Mouse (Mus musculus) heart, embryonic 12.5 days (tissue): ENCODE data around the gene Nat8. TPM values are rescaled to one million over a fixed set of nuclear protein-coding genes. Genes with fewer than 3 reads are reported as not detected.
"Not testable (repeated sequence)": the region's sequence is repeated elsewhere in the genome, so short reads cannot be mapped to it uniquely, and the experiment has no call there.

Experiments used
- ATAC-seq: fragments of 200-750 bp; cut with Nextera tagmentation; 2 replicates; pipeline ENCODE4 v1.8.0; 2017; ENCODE audit warnings: moderate TSS enrichment, moderate library complexity; ENCODE audit not compliant: insufficient number of reproducible peaks, low FRiP score
- H3K27ac ChIP-seq: fragments of 300-500 bp; sonication (generic); 2 replicates; pipeline ENCODE4 v1.5.1; 2016; ENCODE audit warnings: mild to moderate bottlenecking, moderate library complexity; ENCODE audit not compliant: poor library complexity, severe bottlenecking
- H3K27me3 ChIP-seq: fragments of 300-500 bp; sonication (generic); replicated peaks from 2 replicates; pipeline ENCODE4 v1.6.1; 2016; ENCODE audit warnings: mild to moderate bottlenecking, moderate library complexity
- H3K36me3 ChIP-seq: fragments of 300-500 bp; sonication (generic); 2 replicates; pipeline ENCODE4 v1.6.1; 2016; ENCODE audit warnings: mild to moderate bottlenecking, moderate library complexity
- H3K4me1 ChIP-seq: fragments of 300-500 bp; sonication (generic); replicated peaks from 2 replicates; pipeline ENCODE4 v1.6.1; 2016; ENCODE audit warnings: mild to moderate bottlenecking
- H3K4me2 ChIP-seq: fragments of 300-500 bp; sonication (generic); 2 replicates; pipeline ENCODE4 v1.6.1; 2016; ENCODE audit warnings: mild to moderate bottlenecking, moderate library complexity
- H3K4me3 ChIP-seq: fragments of 300-500 bp; sonication (generic); 2 replicates; pipeline ENCODE4 v1.5.1; 2016; ENCODE audit warnings: mild to moderate bottlenecking
- H3K9ac ChIP-seq: fragments of 300-500 bp; sonication (generic); 2 replicates; pipeline ENCODE4 v1.6.1; 2016; ENCODE audit warnings: mild to moderate bottlenecking, moderate library complexity
- H3K9me3 ChIP-seq: fragments of 300-500 bp; sonication (generic); replicated peaks from 2 replicates; pipeline ENCODE4 v1.6.1; 2016; ENCODE audit warnings: mild to moderate bottlenecking, moderate library complexity
- WGBS: fragments of 180-500 bp; shearing (Covaris S2); methylation state at CpG from one replicate; pipeline ENCODE4 v1.1.7; 2016; 5-methylcytosine and 5-hydroxymethylcytosine counted together
- polyA plus RNA-seq: library from polyadenylated mRNA; unstranded; fragments of >200 nt; fragmentation: Nextera tagmentation; extraction: Ambion mirVana; gene quantifications from 2 replicates; pipeline ENCODE4 v1.2.1, GENCODE M21; 2016

Gene Nat8
- polyA plus RNA-seq, 1 experiment from 2014 or later: not detected

DNA sequence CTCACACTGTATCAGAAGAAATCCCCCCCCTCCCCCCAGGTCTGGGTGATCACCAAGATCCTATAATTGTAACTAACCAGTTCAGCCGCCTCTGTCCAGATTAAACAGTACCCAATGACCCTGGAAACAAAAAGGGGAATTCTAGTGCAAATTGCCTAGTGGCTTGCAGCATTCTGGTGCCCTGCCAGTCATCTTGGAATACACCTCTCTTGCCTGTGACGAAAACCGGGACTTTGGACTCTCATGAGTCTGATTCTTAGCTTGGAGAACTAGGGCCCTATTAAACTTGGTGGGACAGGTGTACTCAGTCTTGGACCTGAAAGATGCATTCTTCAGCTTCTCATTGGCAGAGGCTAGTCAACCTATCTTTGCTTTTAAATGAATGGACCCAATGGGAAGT, 21.6 kb upstream of the Nat8 start:
- Histone ChIP-seq H3K9ac (no peak overlapping the region), H3K4me3 (no peak overlapping the region), H3K27ac (no peak overlapping the region), H3K9me3 (no peaks in the 10 kb centered on the region), H3K4me1 (no peaks in the 10 kb centered on the region), H3K27me3 (no peaks in the 10 kb centered on the region), H3K4me2 (no peak overlapping the region), H3K36me3 (no peaks in the 10 kb centered on the region)
- ATAC-seq: no peak
- WGBS: 78% methylated on average over 3 of the region's 3 CpGs

DNA sequence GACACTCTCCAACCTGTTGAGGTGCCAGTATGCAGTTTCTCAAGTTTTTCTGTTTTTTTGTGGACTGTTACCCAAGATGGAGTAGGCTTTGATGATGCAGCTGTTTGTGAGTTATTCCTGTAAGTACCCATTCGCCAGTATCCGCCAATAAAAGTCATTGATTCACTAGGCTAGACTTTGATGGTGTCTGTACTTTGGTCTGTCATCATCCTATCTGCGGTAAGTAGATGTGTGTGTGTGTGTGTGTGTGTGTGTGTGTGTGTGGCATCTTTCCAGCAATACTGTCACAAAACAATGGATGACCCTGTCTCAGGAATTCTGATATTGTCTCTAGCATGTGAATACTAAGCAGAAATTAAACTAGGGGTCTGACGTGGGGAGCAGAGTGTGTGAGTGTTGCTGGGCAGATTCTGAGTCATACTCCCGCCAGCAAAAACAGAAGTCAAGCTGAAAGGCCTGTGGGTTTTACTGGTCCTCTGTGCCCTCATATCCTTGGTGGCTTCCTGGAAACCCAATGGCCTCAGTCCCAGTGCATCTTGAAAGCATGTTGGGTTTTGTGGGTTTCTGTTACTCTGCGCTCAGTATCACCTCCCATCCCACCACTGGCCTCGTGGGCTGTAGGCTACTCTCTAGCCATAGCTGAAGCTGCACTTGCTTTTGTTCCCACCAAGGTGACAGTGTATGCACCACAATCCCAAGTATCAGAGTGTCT, 19.3 kb upstream of the Nat8 start:
- Histone ChIP-seq H3K9me3 (no peaks in the 10 kb centered on the region), H3K27ac (no peak overlapping the region), H3K4me2 (no peak overlapping the region), H3K27me3 (no peaks in the 10 kb centered on the region), H3K36me3 (no peaks in the 10 kb centered on the region), H3K4me3 (no peak overlapping the region), H3K4me1 (no peaks in the 10 kb centered on the region), H3K9ac (no peak overlapping the region)
- no peak for ATAC-seq
- WGBS: 77% methylated on average over 7 of the region's 7 CpGs

DNA sequence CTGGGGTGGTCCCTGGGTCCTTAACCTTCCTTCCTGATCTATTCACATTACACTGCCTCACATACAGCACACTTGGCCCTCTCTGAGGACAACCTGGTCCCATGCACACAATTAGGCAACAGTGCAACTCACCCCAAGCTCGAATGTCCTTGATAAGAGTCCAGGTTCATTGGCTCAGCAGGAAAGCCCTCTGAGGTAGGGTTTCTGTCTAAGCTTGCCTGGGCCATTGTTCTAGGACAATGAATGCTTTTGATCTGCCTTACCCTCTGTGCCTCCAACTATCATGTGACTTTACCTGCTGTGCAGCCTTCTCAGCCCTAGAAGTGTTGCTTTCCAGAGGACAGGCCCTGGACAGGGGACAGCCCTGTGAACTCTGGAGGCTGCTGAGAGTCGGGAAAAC, 17.4 kb upstream of the Nat8 start:
- H3K4me1 ChIP-seq: no peaks in the 10 kb centered on the region
- H3K36me3 ChIP-seq: no peaks in the 10 kb centered on the region
- H3K9ac ChIP-seq: no peak overlapping the region
- no peaks in the 10 kb centered on the region; the same call in 1 of the 2 replicates for H3K9me3 ChIP-seq
- no peak overlapping the region for H3K4me3 ChIP-seq
- no peaks in the 10 kb centered on the region for H3K27me3 ChIP-seq
- WGBS: 32% methylated on average over 2 of the region's 2 CpGs
- H3K4me2 ChIP-seq: no peak overlapping the region
- H3K27ac ChIP-seq: no peak overlapping the region
- no peak for ATAC-seq

DNA sequence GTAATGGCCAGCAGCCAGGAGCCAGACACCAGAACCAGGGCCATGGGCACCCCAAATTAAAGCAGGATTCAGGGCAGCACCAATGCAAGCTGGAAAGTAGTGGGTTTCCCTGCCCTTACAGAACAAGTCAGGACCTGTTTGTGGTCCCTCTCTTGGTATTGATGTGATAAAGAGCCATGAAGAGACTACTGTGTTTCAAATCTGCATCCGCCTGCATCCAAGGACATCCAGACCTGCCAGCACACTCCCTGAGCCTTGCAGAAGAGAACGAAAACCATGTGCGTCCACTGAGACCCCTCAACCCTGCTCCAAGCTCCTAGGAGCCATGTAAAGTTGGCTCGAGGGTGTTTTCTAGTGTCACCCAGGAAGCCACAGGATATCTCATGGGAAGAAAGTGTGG, 16.3 kb upstream of the Nat8 start:
- ATAC-seq: no peak
- Histone ChIP-seq H3K4me2 (no peak overlapping the region), H3K4me3 (no peak overlapping the region), H3K9ac (no peak overlapping the region), H3K9me3 (no peaks in the 10 kb centered on the region; the same call in 1 of the 2 replicates), H3K27me3 (no peaks in the 10 kb centered on the region), H3K27ac (no peak overlapping the region), H3K4me1 (no peaks in the 10 kb centered on the region), H3K36me3 (no peaks in the 10 kb centered on the region)
- 79% methylated on average over 4 of the region's 4 CpGs for WGBS

DNA sequence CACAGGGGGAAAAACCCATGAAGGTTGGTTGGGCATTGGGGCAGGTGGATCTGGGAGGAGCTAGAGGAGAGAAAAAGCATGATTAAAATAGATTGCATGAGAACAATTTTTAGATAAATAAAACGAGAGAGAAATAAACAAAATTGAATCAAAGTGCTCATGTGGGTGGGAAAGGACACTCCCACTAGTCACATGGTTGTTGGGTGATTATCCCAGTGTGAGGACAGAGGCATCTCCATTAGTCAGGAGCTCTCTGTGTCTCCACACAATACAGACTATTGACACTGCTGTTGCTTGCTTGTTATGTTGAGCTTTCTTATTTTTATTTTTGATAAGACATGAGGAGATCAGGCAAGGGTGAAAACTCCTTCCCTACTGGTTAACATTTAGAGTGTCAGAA, 15.0 kb upstream of the Nat8 start:
- WGBS: 35% methylated on average over 1 of the region's 1 CpGs
- H3K4me1 ChIP-seq: no peaks in the 10 kb centered on the region
- no peak for ATAC-seq
- H3K9ac ChIP-seq: no peak overlapping the region
- no peak overlapping the region for H3K4me2 ChIP-seq
- no peaks in the 10 kb centered on the region for H3K27me3 ChIP-seq
- H3K36me3 ChIP-seq: no peaks in the 10 kb centered on the region
- H3K27ac ChIP-seq: no peak overlapping the region
- H3K4me3 ChIP-seq: no peak overlapping the region
- no peaks in the 10 kb centered on the region; the same call in 1 of the 2 replicates for H3K9me3 ChIP-seq

DNA sequence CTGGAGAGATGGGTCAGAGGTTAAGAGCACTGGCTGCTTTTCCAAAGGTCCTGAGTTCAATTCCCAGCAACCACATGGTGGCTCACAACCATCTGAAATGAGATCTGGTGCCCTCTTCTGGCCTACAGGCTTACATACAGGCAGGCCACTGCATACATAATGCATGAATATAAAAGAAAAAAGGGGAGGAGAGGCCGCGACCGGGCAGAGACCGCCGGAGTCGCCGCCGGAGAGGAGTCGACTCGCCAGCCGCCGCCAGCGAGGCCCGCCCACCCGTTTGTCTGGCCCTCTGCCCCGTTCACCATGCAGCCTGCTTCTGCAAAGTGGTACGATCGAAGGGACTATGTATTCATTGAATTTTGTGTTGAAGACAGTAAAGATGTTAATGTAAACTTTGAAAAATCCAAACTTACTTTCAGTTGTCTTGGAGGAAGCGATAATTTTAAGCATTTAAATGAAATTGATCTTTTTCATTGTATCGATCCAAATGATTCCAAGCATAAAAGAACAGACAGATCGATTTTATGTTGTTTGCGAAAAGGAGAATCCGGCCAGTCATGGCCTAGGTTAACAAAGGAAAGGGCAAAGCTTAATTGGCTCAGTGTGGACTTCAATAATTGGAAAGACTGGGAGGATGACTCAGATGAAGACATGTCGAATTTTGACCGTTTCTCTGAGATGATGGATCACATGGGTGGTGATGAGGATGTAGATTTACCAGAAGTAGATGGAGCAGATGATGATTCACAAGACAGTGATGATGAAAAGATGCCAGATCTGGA, 12.0 kb upstream of the Nat8 start:
- not testable (repeated sequence) for ATAC-seq

DNA sequence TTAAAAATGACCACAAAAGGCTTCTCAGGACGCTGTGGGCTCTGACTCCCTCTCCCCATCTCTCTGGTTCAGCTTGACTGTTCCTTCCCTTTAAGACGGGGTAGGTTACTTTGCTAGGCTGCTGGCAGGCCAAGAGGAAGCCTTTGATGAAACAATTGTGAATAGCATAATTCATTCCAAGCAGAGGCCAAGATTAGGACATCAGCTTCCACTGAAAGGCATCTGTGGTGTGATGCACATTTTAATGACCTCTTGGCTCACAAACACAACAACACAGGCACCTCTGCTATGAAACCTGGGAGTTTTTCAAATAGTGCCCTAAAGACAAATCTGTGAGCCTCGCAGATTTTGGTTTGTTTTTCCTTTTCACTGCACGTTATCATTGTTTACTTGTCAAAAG, 8.1 kb upstream of the Nat8 start:
- ATAC-seq: no peak
- H3K27me3 ChIP-seq: no peaks in the 10 kb centered on the region
- H3K9ac ChIP-seq: no peak overlapping the region
- H3K27ac ChIP-seq: no peak overlapping the region
- H3K36me3 ChIP-seq: no peaks in the 10 kb centered on the region
- H3K4me3 ChIP-seq: no peak overlapping the region
- H3K4me2 ChIP-seq: no peak overlapping the region
- H3K9me3 ChIP-seq: no peaks in the 10 kb centered on the region
- H3K4me1 ChIP-seq: 0 out of 2 replicates have a peak, but pooled peaks cover 2% of the 10 kb centered on the region
- WGBS: 58% methylated on average over 4 of the region's 4 CpGs

More for the DNA sequence above, 12.0 kb upstream of the Nat8 start:
- not testable (repeated sequence) for H3K36me3 ChIP-seq, H3K9me3 ChIP-seq, H3K27ac ChIP-seq, H3K4me3 ChIP-seq, H3K4me1 ChIP-seq, H3K9ac ChIP-seq, H3K4me2 ChIP-seq, H3K27me3 ChIP-seq
- 72% methylated on average over 25 of the region's 25 CpGs for WGBS

DNA sequence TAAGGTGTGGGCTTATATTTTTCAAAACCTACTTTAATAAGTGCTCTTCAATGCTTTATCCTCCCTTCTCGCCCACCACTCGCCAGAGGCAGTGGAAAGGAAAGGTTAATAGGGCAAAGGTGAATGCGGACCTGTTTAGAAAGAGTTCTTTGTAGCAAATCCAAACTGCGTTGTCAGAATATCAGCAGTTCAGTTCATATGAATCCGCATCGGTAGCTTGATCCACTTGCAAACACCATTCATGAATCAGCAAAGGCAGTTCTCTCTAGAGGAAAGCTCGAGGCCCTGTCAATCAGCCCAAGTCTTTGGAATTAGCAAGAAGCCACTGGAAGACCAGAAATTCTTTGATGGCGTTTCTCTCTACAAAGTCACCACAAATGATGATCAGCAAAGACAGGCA, 6.8 kb upstream of the Nat8 start:
- Histone ChIP-seq H3K9ac (no peak overlapping the region), H3K4me1 (0 out of 2 replicates have a peak, but pooled peaks cover 2% of the 10 kb centered on the region), H3K9me3 (no peaks in the 10 kb centered on the region), H3K4me3 (no peak overlapping the region), H3K27ac (no peak overlapping the region), H3K36me3 (no peaks in the 10 kb centered on the region), H3K27me3 (no peaks in the 10 kb centered on the region), H3K4me2 (no peak overlapping the region)
- 80% methylated on average over 8 of the region's 8 CpGs for WGBS
- no peak for ATAC-seq

DNA sequence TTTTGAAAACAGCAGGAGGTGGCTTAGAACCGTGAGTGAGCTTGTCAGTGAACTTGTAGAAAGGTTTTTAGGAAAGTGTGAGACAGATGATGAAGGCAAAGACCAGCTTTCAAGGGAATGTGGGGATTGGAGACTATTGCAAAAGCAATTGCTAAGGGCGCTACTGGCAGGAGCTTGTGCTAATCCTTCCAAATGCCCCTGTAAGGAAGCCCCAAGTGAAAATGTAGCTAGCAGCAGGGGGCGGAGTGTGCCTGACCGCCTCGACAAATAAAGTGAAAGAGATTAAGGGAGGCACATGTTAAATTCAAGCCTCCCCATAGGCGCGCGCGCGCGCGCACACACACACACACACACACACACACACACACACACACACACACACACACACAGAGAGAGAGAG, 5.4 kb upstream of the Nat8 start:
- H3K4me2 ChIP-seq: peak overlapping the region; percentile 60
- not testable (repeated sequence) for ATAC-seq, H3K36me3 ChIP-seq, H3K4me1 ChIP-seq, H3K9ac ChIP-seq, H3K27me3 ChIP-seq, H3K27ac ChIP-seq, H3K9me3 ChIP-seq
- WGBS: 18% methylated on average over 12 of the region's 12 CpGs
- peak overlapping the region; percentile 15; the same call in 1 of the 2 replicates for H3K4me3 ChIP-seq

DNA sequence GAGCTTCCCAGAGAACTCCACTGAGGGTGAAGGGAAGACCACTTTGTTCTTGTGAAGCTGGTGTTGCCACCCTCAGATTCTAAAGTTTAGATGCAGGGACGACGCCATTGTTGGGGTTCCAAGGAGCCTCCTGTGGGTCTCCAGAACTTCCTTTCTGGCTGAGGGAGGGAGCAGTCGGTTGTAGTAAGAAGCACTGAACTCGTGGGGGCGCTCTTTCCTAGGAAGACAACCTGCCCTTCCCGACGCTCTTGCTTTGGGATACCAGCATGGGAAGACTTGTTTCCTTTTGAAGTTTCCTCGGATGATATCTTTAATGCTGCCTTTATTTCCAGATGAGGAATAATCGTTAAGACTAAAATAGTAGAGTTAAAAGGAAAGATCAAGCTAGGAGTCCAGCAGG, 4.9 kb upstream of the Nat8 start:
- Histone ChIP-seq H3K4me3 (0 out of 2 replicates have a peak overlapping the region, but pooled peaks have one; percentile 15), H3K4me2 (peak overlapping the region; percentile 60)
- ATAC-seq, H3K9ac ChIP-seq, H3K27me3 ChIP-seq, H3K27ac ChIP-seq, H3K36me3 ChIP-seq, H3K9me3 ChIP-seq, H3K4me1 ChIP-seq: not testable (repeated sequence)
- WGBS: 22% methylated on average over 9 of the region's 9 CpGs

DNA sequence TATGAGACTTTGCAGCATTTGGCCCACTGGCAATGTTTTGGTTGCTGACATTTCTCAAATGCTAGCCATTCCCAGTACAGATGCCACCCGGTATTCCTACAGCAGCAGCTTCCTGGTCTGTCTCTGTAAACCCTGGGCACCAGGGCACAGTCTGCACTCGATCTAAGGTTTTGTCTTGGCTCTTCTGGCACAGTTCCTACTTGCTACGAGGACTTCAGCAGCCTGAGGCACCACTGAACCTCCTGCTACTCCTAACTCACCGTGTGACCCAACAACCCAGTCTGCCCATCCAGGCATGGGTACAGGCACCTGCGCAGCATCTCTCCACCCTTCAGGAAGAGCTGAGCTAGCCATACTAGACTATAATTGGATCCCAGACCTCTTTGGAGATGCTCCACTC, 4.2 kb upstream of the Nat8 start:
- H3K27ac ChIP-seq, H3K36me3 ChIP-seq, H3K9me3 ChIP-seq, H3K4me3 ChIP-seq, H3K4me1 ChIP-seq, H3K9ac ChIP-seq, H3K27me3 ChIP-seq, H3K4me2 ChIP-seq, ATAC-seq: not testable (repeated sequence)
- 68% methylated on average over 5 of the region's 5 CpGs for WGBS
